Comparison of ENCODE assay signal across 8 mouse cellular contexts in genomic region chr19:40512500-40513421, GRCm38 (mm10). TPM values are rescaled to one million over a fixed set of nuclear protein-coding genes. Genes with fewer than 3 reads are reported as not detected.
DNase-seq lines count a peak whose midpoint lies in the region; ATAC-seq and TF ChIP-seq lines count a peak whose summit lies in the region.

No protein-coding gene starts in this region.

- peak; percentile 30 to 43 for DNase-seq in left cerebral cortex, adult 18-20 months (ENCODE audit: low spot score in 2 of 2)
- DNase-seq in left cerebral cortex, adult 11 months (ENCODE audit: low spot score) = no peak
- DNase-seq in cerebellum, adult 11 months = peak; percentile 50
- peak; percentile 53 for DNase-seq in liver, postnatal 0 days
- peak; percentile 38 to 46 for DNase-seq in thymus, postnatal 10 days (ENCODE audit: low spot score in 2 of 2)

- H3K9ac ChIP-seq in forebrain, embryonic 13.5 days = peak overlapping the region; percentile 91
- H3K9ac ChIP-seq in intestine, embryonic 15.5 days = peak overlapping the region; percentile 87
- peak overlapping the region; percentile 94 for H3K9ac ChIP-seq in liver, postnatal 0 days (replicated peaks)
- peak overlapping the region; percentile 83 for H3K9ac ChIP-seq in neural tube, embryonic 14.5 days (replicated peaks; ENCODE audit: low read depth, low read length)

- H3K9me3 ChIP-seq in forebrain, embryonic 13.5 days (replicated peaks) = no peaks in the 10 kb centered on the region
- H3K9me3 ChIP-seq in intestine, embryonic 15.5 days = no peaks in the 10 kb centered on the region
- H3K9me3 ChIP-seq in liver, postnatal 0 days (ENCODE audit: low read length) = no peaks in the 10 kb centered on the region
- H3K9me3 ChIP-seq in neural tube, embryonic 14.5 days (ENCODE audit: control insufficient read depth, low read length) = no peaks in the 10 kb centered on the region

- H3K36me3 ChIP-seq in forebrain, embryonic 13.5 days (ENCODE audit: poor library complexity, severe bottlenecking) = no peaks in the 10 kb centered on the region
- H3K36me3 ChIP-seq in intestine, embryonic 15.5 days = no peaks in the 10 kb centered on the region
- no peaks in the 10 kb centered on the region for H3K36me3 ChIP-seq in liver, postnatal 0 days (replicated peaks; ENCODE audit: insufficient read depth, low read length)
- H3K36me3 ChIP-seq in neural tube, embryonic 14.5 days (ENCODE audit: control insufficient read depth, insufficient read depth, low read length) = no peaks in the 10 kb centered on the region

- H3K4me3 ChIP-seq in forebrain, embryonic 13.5 days = peak overlapping the region; percentile 80
- H3K4me3 ChIP-seq in intestine, embryonic 15.5 days (replicated peaks) = peak overlapping the region; percentile 81
- peak overlapping the region; percentile 91 for H3K4me3 ChIP-seq in liver, postnatal 0 days (ENCODE audit: low read depth, low read length)
- peak overlapping the region; percentile 63 for H3K4me3 ChIP-seq in neural tube, embryonic 14.5 days (ENCODE audit: low read depth, low read length)

- peak; percentile 48 for ATAC-seq in forebrain, embryonic 13.5 days
- ATAC-seq in intestine, embryonic 15.5 days = peak; percentile 44
- peak; percentile 11 for ATAC-seq in liver, postnatal 0 days
- peak; percentile 58 for ATAC-seq in neural tube, embryonic 14.5 days (ENCODE audit: low read depth)

- peak overlapping the region; percentile 88 for H3K27ac ChIP-seq in forebrain, embryonic 13.5 days
- peak overlapping the region; percentile 91 for H3K27ac ChIP-seq in intestine, embryonic 15.5 days
- peak overlapping the region; percentile 94 for H3K27ac ChIP-seq in liver, postnatal 0 days (ENCODE audit: low read depth)
- H3K27ac ChIP-seq in neural tube, embryonic 14.5 days (ENCODE audit: low read depth, low read length) = peak overlapping the region; percentile 88

- H3K4me2 ChIP-seq in forebrain, embryonic 13.5 days = peak overlapping the region; percentile 85
- peak overlapping the region; percentile 93 for H3K4me2 ChIP-seq in intestine, embryonic 15.5 days (replicated peaks)
- peak overlapping the region; percentile 93 for H3K4me2 ChIP-seq in liver, postnatal 0 days (ENCODE audit: low read depth, low read length)
- peak overlapping the region; percentile 78 for H3K4me2 ChIP-seq in neural tube, embryonic 14.5 days (ENCODE audit: low read depth, low read length)

- peaks cover 32% of the 10 kb centered on the region for H3K4me1 ChIP-seq in forebrain, embryonic 13.5 days
- H3K4me1 ChIP-seq in intestine, embryonic 15.5 days (replicated peaks) = peaks cover 11% of the 10 kb centered on the region
- H3K4me1 ChIP-seq in liver, postnatal 0 days (ENCODE audit: insufficient read depth) = peaks cover 19% of the 10 kb centered on the region
- peaks cover 24% of the 10 kb centered on the region for H3K4me1 ChIP-seq in neural tube, embryonic 14.5 days (ENCODE audit: control insufficient read depth, insufficient read depth, low read length)

- WGBS in forebrain, embryonic 13.5 days = under 1% methylated on average over 34 of the region's 34 CpGs
- WGBS in intestine, embryonic 15.5 days = 1% methylated on average over 34 of the region's 34 CpGs
- 4% methylated on average over 34 of the region's 34 CpGs for WGBS in liver, postnatal 0 days (ENCODE audit: insufficient replicate concordance)
- 1% methylated on average over 34 of the region's 34 CpGs for WGBS in neural tube, embryonic 14.5 days

- TF ChIP-seq EP300 in liver, postnatal 0 days (IDR thresholded peaks at IDR 0.05; ENCODE audit: low read depth) = no peak

- H3K27me3 ChIP-seq in forebrain, embryonic 13.5 days = no peaks in the 10 kb centered on the region
- H3K27me3 ChIP-seq in intestine, embryonic 15.5 days (replicated peaks) = no peaks in the 10 kb centered on the region
- no peaks in the 10 kb centered on the region for H3K27me3 ChIP-seq in liver, postnatal 0 days (ENCODE audit: insufficient read depth, low read length)
- H3K27me3 ChIP-seq in neural tube, embryonic 14.5 days (ENCODE audit: control insufficient read depth, insufficient read depth, low read length) = no peaks in the 10 kb centered on the region

- TF ChIP-seq CTCF in liver, postnatal 0 days (IDR thresholded peaks at IDR 0.05; ENCODE audit: low read depth) = no peak

RNA-seq across cellular contexts. Expression of gene Sorbs1, which starts 0.8 kb away (rescaled TPM):
- total RNA-seq in left cerebral cortex, adult 18-20 months (2021) = 100 to 1,000 TPM; 144 to 149 TPM
- polyA plus RNA-seq in forebrain, embryonic 13.5 days (2015; fragmentation: Nextera tagmentation; extraction: Ambion mirVana) = 84.1 and 84.9 TPM in 2 replicates
- 72.1 and 76.3 TPM in 2 replicates for polyA plus RNA-seq in intestine, embryonic 15.5 days (2015; fragmentation: Nextera tagmentation; extraction: Ambion mirVana)
- 28.2 and 30.4 TPM in 2 replicates for polyA plus RNA-seq in liver, postnatal 0 days (2015; fragmentation: Nextera tagmentation; extraction: Ambion mirVana)
- 117 and 133 TPM in 2 replicates for polyA plus RNA-seq in neural tube, embryonic 14.5 days (2014; fragmentation: Nextera tagmentation; extraction: Ambion mirVana)
